Mouse (Mus musculus) liver, embryonic 11.5 days (tissue): ENCODE results near the gene Shkbp1. TPM values are rescaled to one million over a fixed set of nuclear protein-coding genes. Genes with fewer than 3 reads are reported as not detected.

Experiments
- ATAC-seq: fragments of 200-750 bp; cut with Nextera tagmentation; replicated peaks from 2 replicates; pipeline ENCODE4 v1.8.0; 2017; ENCODE audit warnings: moderate number of reproducible peaks, mild to moderate bottlenecking, moderate TSS enrichment, moderate library complexity; ENCODE audit not compliant: low FRiP score
- DNase-seq: peaks from one replicate; pipeline ENCODE4 v3.0.0-alpha.2; 2017; ENCODE audit warnings: low spot score
- H3K27ac ChIP-seq: fragments of 300-500 bp; sonication (generic); 2 replicates; pipeline ENCODE4 v1.5.1; 2014; ENCODE audit warnings: mild to moderate bottlenecking, low read depth, low read length, control low read depth
- H3K27me3 ChIP-seq: fragments of 300-500 bp; sonication (generic); replicated peaks from 2 replicates; pipeline ENCODE4 v1.6.1; 2014; ENCODE audit warnings: low read length, mixed read lengths; ENCODE audit not compliant: control insufficient read depth, insufficient read depth
- H3K36me3 ChIP-seq: fragments of 300-500 bp; sonication (generic); 2 replicates; pipeline ENCODE4 v1.6.1; 2014; ENCODE audit warnings: mild to moderate bottlenecking, low read length, moderate library complexity, mixed read lengths; ENCODE audit not compliant: control insufficient read depth, insufficient read depth
- H3K4me1 ChIP-seq: fragments of 300-500 bp; sonication (generic); replicated peaks from 2 replicates; pipeline ENCODE4 v1.6.1; 2014; ENCODE audit warnings: low read length, mixed read lengths; ENCODE audit not compliant: control insufficient read depth, insufficient read depth
- H3K4me2 ChIP-seq: fragments of 300-500 bp; sonication (generic); 2 replicates; pipeline ENCODE4 v1.6.1; 2014; ENCODE audit warnings: mild to moderate bottlenecking, control low read depth, moderate library complexity
- H3K4me3 ChIP-seq: fragments of 300-500 bp; sonication (generic); 2 replicates; pipeline ENCODE4 v1.5.1; 2014; ENCODE audit warnings: low read depth, low read length, control low read depth
- H3K9ac ChIP-seq: fragments of 300-500 bp; sonication (generic); 2 replicates; pipeline ENCODE4 v1.6.1; 2014; ENCODE audit warnings: low read depth, low read length, control low read depth
- H3K9me3 ChIP-seq: fragments of 300-500 bp; sonication (generic); 2 replicates; pipeline ENCODE4 v1.6.1; 2016; ENCODE audit warnings: low read length, inconsistent platforms, mixed read lengths; ENCODE audit not compliant: control insufficient read depth
- WGBS: fragments of 180-500 bp; shearing (Covaris S2); extraction: QIAGEN DNeasy Blood & Tissue Kit; methylation state at CpG from one replicate; pipeline ENCODE4 v1.1.7; 2014; 5-methylcytosine and 5-hydroxymethylcytosine counted together
- polyA plus RNA-seq: library from polyadenylated mRNA; unstranded; fragments of >200 nt; fragmentation: Nextera tagmentation; extraction: Ambion mirVana; gene quantifications from 2 replicates; pipeline ENCODE4 v1.2.1, GENCODE M21; 2014

Shkbp1 gene
- polyA plus RNA-seq, 1 experiment from 2014 or later = 49.6 TPM

DNA sequence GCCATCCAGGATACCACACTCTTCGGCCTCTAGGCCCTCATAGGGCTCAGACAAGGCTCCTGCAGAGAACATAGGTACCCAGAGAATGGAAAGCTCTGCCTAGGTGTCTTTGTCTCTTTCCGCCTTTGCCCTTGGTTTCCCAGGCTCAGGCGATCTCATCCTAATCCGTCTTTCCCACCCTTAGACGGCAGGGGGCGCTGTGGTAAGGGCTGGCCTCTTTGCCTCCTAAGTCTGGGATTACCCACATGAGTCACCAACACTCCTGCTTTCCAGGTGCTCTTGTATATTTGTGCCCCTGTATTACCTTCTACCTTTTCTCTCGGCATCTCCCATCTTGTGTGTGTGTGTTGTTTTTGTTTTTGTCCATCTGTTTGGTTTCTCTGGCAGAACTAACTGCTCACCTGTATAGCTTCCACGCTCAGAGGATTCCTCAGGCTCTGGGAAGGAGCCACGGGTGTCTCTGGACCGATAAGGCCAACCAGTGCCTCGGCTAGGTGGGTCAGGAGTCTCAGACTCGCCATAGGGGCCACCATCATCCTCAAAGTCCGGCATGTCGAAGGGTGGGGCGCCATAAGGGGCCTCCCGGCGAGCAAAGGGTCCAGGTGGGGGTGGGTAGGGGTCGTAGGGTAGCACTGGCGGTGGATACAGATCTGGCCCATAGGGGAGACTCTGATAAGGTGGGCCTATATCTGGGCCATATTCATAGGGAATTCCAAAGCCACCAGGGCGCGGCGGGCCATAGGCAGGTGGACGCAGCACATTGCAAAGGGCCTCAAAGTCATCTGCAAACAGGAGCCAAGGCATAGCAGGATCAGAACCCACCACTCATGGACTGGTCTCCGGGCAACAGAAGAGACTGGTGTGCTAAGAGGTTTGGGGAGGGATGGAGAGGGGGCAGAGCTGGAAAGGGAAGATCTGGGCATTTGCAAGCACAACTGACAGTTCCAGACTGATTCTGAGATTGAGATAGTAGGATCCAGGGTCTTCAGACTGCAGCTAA, 49.4 kb downstream of the Shkbp1 start:
- no peaks in the 10 kb centered on the region for H3K9me3 ChIP-seq
- H3K36me3 ChIP-seq = no peaks in the 10 kb centered on the region
- no peak overlapping the region for H3K4me2 ChIP-seq
- DNase-seq (no peak), ATAC-seq (no peak)
- H3K27me3 ChIP-seq = peaks cover 38% of the 10 kb centered on the region
- no peak overlapping the region for H3K9ac ChIP-seq
- 66% methylated on average over 24 of the region's 24 CpGs for WGBS
- H3K4me3 ChIP-seq = no peak overlapping the region
- H3K27ac ChIP-seq = no peak overlapping the region
- H3K4me1 ChIP-seq = no peaks in the 10 kb centered on the region

- Histone ChIP-seq H3K27ac (no peak overlapping the region), H3K9ac (no peak overlapping the region), H3K4me2 (no peak overlapping the region), H3K36me3 (no peaks in the 10 kb centered on the region), H3K9me3 (no peaks in the 10 kb centered on the region), H3K4me3 (no peak overlapping the region), H3K27me3 (peaks cover 28% of the 10 kb centered on the region), H3K4me1 (no peaks in the 10 kb centered on the region)
- WGBS = 76% methylated on average over 17 of the region's 17 CpGs
- ATAC-seq (no peak), DNase-seq (no peak)
Measured at GRCm38 (mm10) chr7:27305091-27305730, 50.6 kb downstream of the Shkbp1 start.

DNA sequence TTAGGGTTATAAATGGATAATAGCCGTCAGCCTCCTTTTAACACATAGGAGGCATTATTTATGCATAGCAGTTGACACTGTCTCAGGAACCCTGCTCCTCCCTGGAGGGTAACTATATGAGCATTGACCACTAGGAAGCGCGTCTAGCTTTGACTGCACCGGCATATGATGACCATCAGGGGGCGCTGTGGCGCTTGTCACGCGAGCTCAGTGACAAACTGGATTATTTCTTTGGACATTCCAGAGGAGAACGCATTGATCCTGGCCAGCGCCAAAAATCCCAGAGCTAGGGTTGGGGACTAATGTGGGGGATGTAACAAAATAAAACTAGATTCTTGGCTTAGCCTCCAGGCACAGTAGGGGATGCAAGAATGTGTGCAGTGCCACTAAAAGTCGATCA, 53.6 kb downstream of the Shkbp1 start:
- Histone ChIP-seq H3K36me3 (no peaks in the 10 kb centered on the region), H3K9ac (no peak overlapping the region), H3K4me2 (no peak overlapping the region), H3K27ac (no peak overlapping the region), H3K9me3 (no peaks in the 10 kb centered on the region), H3K4me3 (no peak overlapping the region), H3K27me3 (peaks cover 18% of the 10 kb centered on the region), H3K4me1 (no peaks in the 10 kb centered on the region)
- DNase-seq (peak; percentile 62), ATAC-seq (no peak)
- 9% methylated on average over 11 of the region's 11 CpGs for WGBS

GRCm38 (mm10) chr7:27300801-27301200, 55.0 kb downstream of the Shkbp1 start:
- no peak for DNase-seq

GRCm38 (mm10) chr7:27300351-27300750, 55.5 kb downstream of the Shkbp1 start:
- H3K9ac ChIP-seq = no peak overlapping the region
- ATAC-seq = no peak
- H3K4me1 ChIP-seq = no peaks in the 10 kb centered on the region
- H3K27me3 ChIP-seq = peaks cover 11% of the 10 kb centered on the region; the same call in 1 of the 2 replicates
- 75% methylated on average over 4 of the region's 4 CpGs for WGBS
- H3K4me2 ChIP-seq = no peak overlapping the region
- no peak overlapping the region for H3K4me3 ChIP-seq
- H3K36me3 ChIP-seq = no peaks in the 10 kb centered on the region
- DNase-seq = no peak
- H3K9me3 ChIP-seq = no peaks in the 10 kb centered on the region
- no peak overlapping the region for H3K27ac ChIP-seq

More at GRCm38 (mm10) chr7:27300801-27301200, 55.0 kb downstream of the Shkbp1 start:
- H3K27me3 ChIP-seq = peaks cover 13% of the 10 kb centered on the region; the same call in 1 of the 2 replicates
- no peaks in the 10 kb centered on the region for H3K36me3 ChIP-seq
- H3K4me1 ChIP-seq = no peaks in the 10 kb centered on the region
- no peak overlapping the region for H3K4me2 ChIP-seq
- no peak for ATAC-seq
- WGBS = 82% methylated on average over 5 of the region's 5 CpGs
- no peak overlapping the region for H3K9ac ChIP-seq
- no peak overlapping the region for H3K4me3 ChIP-seq
- no peak overlapping the region for H3K27ac ChIP-seq
- H3K9me3 ChIP-seq = no peaks in the 10 kb centered on the region

DNA sequence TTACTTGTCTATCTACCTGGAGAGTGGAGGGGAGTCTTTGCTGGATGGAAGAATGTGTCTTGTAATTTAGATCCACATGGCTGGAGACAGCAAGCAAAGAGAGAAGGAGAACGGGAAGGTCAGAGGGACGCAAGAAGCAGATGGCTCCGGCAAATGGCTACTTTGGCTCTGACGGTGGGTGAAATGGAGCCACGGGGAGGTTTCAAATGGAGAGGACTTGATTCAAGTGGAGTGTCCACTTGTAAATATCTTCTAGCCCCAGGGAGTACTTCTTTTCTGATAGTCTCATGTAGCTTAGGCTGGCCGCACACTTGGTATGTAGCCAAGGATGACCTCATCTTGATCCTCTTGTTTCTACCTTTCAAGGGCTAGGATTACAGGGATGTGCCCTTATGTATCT, 57.0 kb downstream of the Shkbp1 start:
- whole genome bisulfite sequencing = 86% methylated on average over 6 of the region's 6 CpGs
- H3K4me2 ChIP-seq = no peak overlapping the region
- ATAC-seq (no peak), DNase-seq (no peak)
- no peaks in the 10 kb centered on the region for H3K36me3 ChIP-seq
- no peaks in the 10 kb centered on the region for H3K4me1 ChIP-seq
- H3K27me3 ChIP-seq = peaks cover 8% of the 10 kb centered on the region; the same call in 1 of the 2 replicates
- no peaks in the 10 kb centered on the region for H3K9me3 ChIP-seq
- no peak overlapping the region for H3K9ac ChIP-seq
- no peak overlapping the region for H3K4me3 ChIP-seq
- no peak overlapping the region for H3K27ac ChIP-seq

DNA sequence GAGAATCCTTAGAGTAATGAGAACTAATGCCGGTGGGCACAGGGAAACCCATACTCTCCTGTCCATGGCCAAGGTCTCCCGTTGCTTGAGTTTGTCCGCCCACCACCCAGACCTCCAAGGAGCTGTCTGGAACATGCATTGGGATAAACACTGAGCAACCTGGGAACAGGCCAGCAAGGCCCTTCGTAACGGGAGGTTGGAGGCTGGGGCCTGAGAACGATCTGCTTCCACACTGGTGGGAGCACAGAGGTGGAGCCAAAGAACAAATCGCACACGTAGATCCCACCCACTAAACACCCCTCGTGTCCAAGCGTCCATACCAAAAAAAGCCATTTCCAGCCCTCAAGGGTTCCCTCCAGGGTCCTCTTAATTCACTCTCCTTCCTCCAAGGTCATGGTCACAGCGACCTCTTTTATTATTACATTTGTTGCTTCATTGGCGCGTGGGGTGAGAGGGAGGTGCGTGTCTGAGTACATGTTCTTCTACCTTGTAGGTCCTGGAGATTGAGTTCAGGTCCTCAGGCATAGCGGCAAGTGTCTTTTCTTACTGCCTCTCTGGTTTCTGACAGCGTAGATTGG, 57.7 kb downstream of the Shkbp1 start:
- WGBS = 84% methylated on average over 16 of the region's 16 CpGs
- H3K9me3 ChIP-seq = no peaks in the 10 kb centered on the region
- no peak overlapping the region for H3K27ac ChIP-seq
- no peaks in the 10 kb centered on the region for H3K4me1 ChIP-seq
- H3K4me3 ChIP-seq = no peak overlapping the region
- H3K4me2 ChIP-seq = no peak overlapping the region
- DNase-seq (no peak), ATAC-seq (no peak)
- peaks cover 5% of the 10 kb centered on the region; the same call in 1 of the 2 replicates for H3K27me3 ChIP-seq
- no peak overlapping the region for H3K9ac ChIP-seq
- H3K36me3 ChIP-seq = no peaks in the 10 kb centered on the region

- no peak overlapping the region for H3K27ac ChIP-seq
- H3K4me3 ChIP-seq = no peak overlapping the region
- 84% methylated on average over 4 of the region's 4 CpGs for WGBS
- DNase-seq (no peak), ATAC-seq (no peak)
- H3K27me3 ChIP-seq = no peaks in the 10 kb centered on the region
- H3K36me3 ChIP-seq = no peaks in the 10 kb centered on the region
- H3K9me3 ChIP-seq = no peaks in the 10 kb centered on the region
- no peak overlapping the region for H3K9ac ChIP-seq
- H3K4me2 ChIP-seq = no peak overlapping the region
- no peaks in the 10 kb centered on the region for H3K4me1 ChIP-seq
Measured at GRCm38 (mm10) chr7:27296518-27296917, 59.3 kb downstream of the Shkbp1 start.
